Mouse (Mus musculus): ENCODE measurements at regions not wholly inside any gene's neighbourhood (a gene's known extent, or its start where the extent isn't known, plus 50 kb on each side); places are given as distances from the start of the nearest gene placed in this dataset.
A peak's percentile ranks its signal among the peaks of the same experiment; 100 is the strongest.

DNA sequence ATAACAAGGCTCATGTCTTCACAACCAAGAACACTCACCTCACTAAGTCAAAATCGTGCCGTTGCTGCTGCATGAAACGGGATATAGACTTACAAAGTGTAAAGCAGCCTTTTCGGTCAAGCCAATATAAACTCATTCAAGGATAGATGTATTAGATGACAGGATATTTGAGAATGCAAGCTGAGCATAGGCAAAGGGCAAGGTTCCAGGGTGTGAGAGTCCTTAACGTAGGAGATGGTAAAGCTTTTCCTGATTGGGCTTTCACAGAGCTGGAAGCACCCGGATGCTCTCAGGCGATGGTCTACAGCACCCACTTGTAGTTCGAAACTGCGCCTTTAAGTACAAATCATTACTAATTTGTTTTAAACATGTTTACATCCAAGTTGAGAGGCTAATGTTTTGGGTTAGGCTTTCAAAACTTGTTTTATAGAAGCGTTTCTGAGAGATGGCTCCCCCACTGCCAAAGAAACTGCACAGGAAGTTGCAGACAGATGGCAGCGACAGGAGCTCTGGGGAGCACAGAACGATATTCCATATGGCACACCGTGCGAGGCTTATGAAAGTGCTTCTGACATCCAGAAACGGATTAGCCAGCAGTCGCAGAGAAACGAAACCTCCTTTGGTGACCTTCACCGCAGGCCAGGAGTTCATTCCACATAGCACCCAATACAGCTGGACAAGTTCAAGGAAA lies 54.1 kb upstream of the Rell1 start:
- no peak for ATAC-seq (replicated peaks; ENCODE audit: poor library complexity, severe bottlenecking)

DNA sequence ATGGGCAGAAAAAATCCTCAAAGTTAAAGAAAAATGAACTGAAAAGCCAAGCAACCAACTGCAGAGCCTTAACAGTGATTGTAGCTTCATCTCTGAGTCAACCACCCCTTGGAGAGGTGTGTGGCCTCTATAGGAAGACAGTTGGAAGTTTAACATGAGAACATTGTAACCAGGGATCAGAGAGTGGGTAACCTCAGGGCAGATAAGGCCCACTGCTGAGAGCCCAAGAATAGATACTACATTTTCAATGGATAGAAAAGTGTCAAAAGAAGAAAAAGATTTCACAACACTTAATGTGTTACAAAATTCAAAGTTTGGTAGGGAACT lies 54.6 kb upstream of the Rell1 start:
- ATAC-seq (replicated peaks; ENCODE audit: poor library complexity, severe bottlenecking) = peak; percentile 12; the same call in 1 of the 2 replicates

DNA sequence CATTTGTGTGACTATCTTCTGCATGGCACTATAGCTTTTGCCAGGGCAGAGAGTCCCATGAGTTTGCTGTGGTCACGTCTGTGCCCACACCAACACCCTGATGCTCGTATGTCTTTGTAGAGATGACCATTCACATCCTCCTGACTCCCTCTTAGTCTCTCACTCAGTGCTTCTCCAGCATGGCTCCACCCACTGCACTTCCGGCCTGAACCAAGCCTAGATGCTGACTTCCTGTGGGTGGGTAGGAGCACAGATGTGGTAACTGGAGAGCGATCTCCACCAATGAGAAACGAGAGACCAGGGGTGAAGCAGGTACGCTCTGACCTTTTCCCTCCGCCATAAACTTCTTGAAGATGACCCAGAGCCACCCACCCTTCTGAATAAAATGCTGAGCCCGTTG lies 55.7 kb upstream of the Rell1 start:
- peak; percentile 81 for ATAC-seq (replicated peaks; ENCODE audit: poor library complexity, severe bottlenecking)

DNA sequence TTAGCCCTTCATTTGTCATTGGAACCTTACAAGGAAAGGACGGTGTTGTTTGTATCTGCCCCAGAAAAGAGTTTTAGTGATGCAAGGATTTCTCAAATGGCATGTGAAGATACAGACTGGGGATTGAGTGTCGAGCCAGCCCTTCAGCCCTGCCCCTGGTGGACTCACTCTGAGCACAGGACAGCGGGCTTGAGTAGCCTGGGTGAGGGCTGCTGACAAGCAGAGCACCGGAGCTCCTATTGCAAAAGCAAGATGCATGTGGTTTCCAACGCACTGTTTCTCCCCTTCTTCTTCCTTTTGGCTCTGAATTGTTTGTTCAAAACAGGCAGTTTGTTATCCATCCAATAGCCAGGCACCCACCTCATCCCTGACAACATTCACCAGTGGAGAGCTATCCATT lies 59.0 kb upstream of the Rell1 start:
- ATAC-seq (replicated peaks; ENCODE audit: poor library complexity, severe bottlenecking) = peak; percentile 55

DNA sequence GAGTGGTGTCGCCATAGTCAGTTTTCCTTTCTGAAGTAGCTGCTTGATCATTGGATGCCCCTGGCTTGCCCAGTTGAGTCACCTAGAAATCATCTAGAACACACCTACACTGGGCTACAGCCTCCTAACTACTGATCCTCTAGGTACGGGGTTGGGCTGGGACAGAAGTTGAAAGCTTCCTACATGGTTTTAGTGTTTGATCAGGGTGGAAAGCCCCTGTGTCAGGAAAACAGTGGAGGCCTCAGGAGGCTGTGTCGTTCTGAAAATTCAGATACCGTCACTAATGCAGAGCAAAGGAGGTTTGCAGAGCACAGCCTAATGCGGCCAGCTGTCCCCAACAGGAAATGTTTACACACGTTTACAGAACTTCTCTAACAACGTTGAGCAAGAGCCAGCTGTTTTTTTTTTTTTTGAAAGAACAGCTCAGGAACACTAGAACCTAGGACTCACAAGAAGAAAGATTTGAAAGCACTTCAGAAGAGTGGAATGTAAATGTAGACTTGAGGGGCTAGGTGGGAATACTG lies 61.0 kb upstream of the Rell1 start:
- peak; percentile 89 for ATAC-seq (replicated peaks; ENCODE audit: poor library complexity, severe bottlenecking)

DNA sequence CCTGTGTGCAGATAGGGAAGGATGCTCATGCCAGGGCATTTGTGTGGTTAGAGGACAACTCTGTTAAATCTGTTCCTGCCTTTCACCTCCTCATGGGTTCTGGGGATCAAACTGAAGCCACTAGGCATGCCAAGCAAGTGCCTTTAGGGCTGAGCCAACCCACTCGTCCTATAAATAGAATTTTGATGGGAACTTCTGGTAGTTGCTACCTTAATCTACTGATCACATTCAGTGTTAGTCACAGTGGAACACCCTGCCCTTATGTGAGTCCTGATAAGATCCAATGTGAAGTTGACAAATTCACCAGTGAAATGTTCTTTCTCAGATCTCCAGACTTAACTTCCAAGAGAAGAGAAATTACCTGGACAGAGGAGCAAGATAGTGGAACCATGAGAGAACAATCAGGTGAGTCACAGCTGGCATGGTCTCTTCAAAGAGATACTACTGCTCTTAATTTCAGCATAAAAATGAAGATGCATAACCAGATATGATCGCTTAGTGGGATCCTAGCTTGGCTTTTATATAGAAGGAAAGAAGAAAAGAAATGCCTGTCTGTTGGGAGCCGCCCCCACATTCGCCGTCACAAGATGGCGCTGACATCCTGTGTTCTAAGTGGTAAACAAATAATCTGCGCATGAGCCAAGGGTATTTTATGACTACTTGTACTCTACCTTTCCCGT lies 61.7 kb upstream of the Rell1 start:
- peak; percentile 11; the same call in 1 of the 2 replicates for ATAC-seq (replicated peaks; ENCODE audit: poor library complexity, severe bottlenecking)

DNA sequence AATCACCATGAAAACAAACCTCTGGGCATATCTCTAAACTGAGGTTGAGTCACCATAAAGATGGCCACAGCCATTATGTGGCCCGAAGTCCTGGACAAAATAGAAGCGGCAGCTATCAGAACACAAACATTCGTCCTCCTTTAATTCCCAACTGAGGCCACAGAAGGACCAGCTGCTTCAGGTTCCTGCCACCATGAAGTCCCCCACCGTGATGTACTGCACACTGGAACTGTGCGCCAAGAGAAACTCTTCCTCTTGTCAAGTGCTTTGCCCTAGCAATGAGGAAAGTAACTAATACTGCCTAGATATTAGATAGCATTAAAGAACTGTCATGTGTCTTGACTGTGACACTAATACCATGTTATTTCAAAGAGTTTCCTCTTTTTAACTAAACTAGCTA lies 54.4 kb upstream of the Pgm2 start:
- peak; percentile 34; the same call in 1 of the 2 replicates for ATAC-seq (replicated peaks; ENCODE audit: poor library complexity, severe bottlenecking)

DNA sequence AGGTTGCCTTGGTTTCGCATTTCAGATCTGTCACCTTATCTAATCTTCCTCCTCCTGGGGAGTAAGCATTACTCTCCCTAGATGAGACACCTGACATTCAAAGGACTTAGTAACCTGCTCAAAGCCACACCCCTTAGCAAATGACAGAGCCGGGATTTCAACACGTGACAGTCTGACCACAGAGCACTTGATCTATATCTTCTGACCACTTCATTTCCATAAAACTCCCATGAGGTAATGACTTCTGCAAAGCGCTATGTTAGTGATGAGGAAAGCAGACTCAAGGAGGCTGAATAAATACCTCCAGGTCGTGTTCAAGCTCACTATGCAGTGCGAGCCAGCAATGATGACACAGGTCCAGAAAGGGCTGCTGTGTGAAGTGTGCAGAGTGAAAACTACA lies 52.1 kb upstream of the Pgm2 start:
- ATAC-seq (replicated peaks; ENCODE audit: poor library complexity, severe bottlenecking) = peak; percentile 70
